Mouse (Mus musculus) heart, postnatal 36 days (tissue): ENCODE measurements around the gene A2ml1. TPM values are rescaled to one million over a fixed set of nuclear protein-coding genes. Genes with fewer than 3 reads are reported as not detected.

Source experiments
- total RNA-seq, 2 experiments: library from RNA; stranded (reverse); gene quantifications; 2 replicates each; pipeline ENCODE4 v1.2.3; 2021

Gene A2ml1
- total RNA-seq, 2 experiments from 2014 or later = not detected

Other genes with a start within 250 kb of the A2ml1 start
- gene Tulp3, start 225.8 kb downstream of the A2ml1 start, total RNA-seq = 1 to 10 TPM; 6.4 to 7.6 TPM
- 10 to 100 TPM; 10.6 to 10.7 TPM for gene Rhno1, start 218.7 kb downstream of the A2ml1 start, total RNA-seq
- gene Foxm1, start 218.6 kb downstream of the A2ml1 start, total RNA-seq = 1 to 10 TPM; 1.7 to 1.9 TPM
- gene Tex52, start 206.2 kb downstream of the A2ml1 start, total RNA-seq = not detected
- gene Gm44596, start 206.1 kb downstream of the A2ml1 start, total RNA-seq = not detected
- gene Nrip2, start 182.3 kb downstream of the A2ml1 start, total RNA-seq = 1 to 10 TPM; 1.4 TPM
- 10 to 100 TPM; 16.7 to 17.9 TPM for gene Itfg2, start 156.7 kb downstream of the A2ml1 start, total RNA-seq
- gene Fkbp4, start 142.9 kb downstream of the A2ml1 start, total RNA-seq = 100 to 1,000 TPM; 320 to 392 TPM
- gene Pzp, start 54.9 kb downstream of the A2ml1 start, total RNA-seq = 1 to 10 TPM; 1.2 to 2.2 TPM
- gene Klrb1a, start 41.9 kb upstream of the A2ml1 start, total RNA-seq = not detected
- gene Clec2h, start 80.8 kb upstream of the A2ml1 start, total RNA-seq = under 1 TPM in 1 of 2 experiments, not detected in 1; 0.31 TPM
- not detected for gene Klrb1, start 141.5 kb upstream of the A2ml1 start, total RNA-seq
- gene Klrb1c, start 207.6 kb upstream of the A2ml1 start, total RNA-seq = under 1 TPM in 1 of 2 experiments, not detected in 1; 0.16 TPM
- not detected for gene Gm44511, start 244.7 kb upstream of the A2ml1 start, total RNA-seq
- gene Klrb1b, start 244.7 kb upstream of the A2ml1 start, total RNA-seq = not detected